Mouse (Mus musculus) hindbrain, embryonic 11.5 days (tissue): ENCODE data around the gene Peg10. TPM values are rescaled to one million over a fixed set of nuclear protein-coding genes. Genes with fewer than 3 reads are reported as not detected.

Source experiments
- ATAC-seq: fragments of 200-750 bp; cut with Nextera tagmentation; 2 replicates; pipeline ENCODE4 v1.8.0; 2017; ENCODE audit warnings: mild to moderate bottlenecking, moderate TSS enrichment, moderate library complexity; ENCODE audit not compliant: low FRiP score
- DNase-seq: peaks from one replicate; pipeline ENCODE4 v3.0.0-alpha.2; 2015; ENCODE audit warnings: low spot score
- H3K27ac ChIP-seq: fragments of 300-500 bp; sonication (generic); 2 replicates; pipeline ENCODE4 v1.5.1; 2014; ENCODE audit warnings: mild to moderate bottlenecking, low read depth, low read length
- H3K27me3 ChIP-seq: fragments of 300-500 bp; sonication (generic); 2 replicates; pipeline ENCODE4 v1.6.1; 2014; ENCODE audit warnings: mild to moderate bottlenecking, low read length, moderate library complexity, mixed read lengths; ENCODE audit not compliant: control insufficient read depth, insufficient read depth
- H3K36me3 ChIP-seq: fragments of 300-500 bp; sonication (generic); 2 replicates; pipeline ENCODE4 v1.6.1; 2014; ENCODE audit warnings: mild to moderate bottlenecking, low read length, moderate library complexity, mixed read lengths; ENCODE audit not compliant: control insufficient read depth, insufficient read depth
- H3K4me1 ChIP-seq: fragments of 300-500 bp; sonication (generic); replicated peaks from 2 replicates; pipeline ENCODE4 v1.6.1; 2014; ENCODE audit warnings: low read length, mixed read lengths; ENCODE audit not compliant: control insufficient read depth, insufficient read depth
- H3K4me2 ChIP-seq: fragments of 300-500 bp; sonication (generic); replicated peaks from 2 replicates; pipeline ENCODE4 v1.6.1; 2014; ENCODE audit warnings: mild to moderate bottlenecking, low read depth, low read length
- H3K4me3 ChIP-seq: fragments of 300-500 bp; sonication (generic); 2 replicates; pipeline ENCODE4 v1.5.1; 2014; ENCODE audit warnings: low read depth, low read length
- H3K9ac ChIP-seq: fragments of 300-500 bp; sonication (generic); 2 replicates; pipeline ENCODE4 v1.6.1; 2014; ENCODE audit warnings: low read depth, low read length
- H3K9me3 ChIP-seq: fragments of 300-500 bp; sonication (generic); 2 replicates; pipeline ENCODE4 v1.6.1; 2016; ENCODE audit warnings: low read length; ENCODE audit not compliant: control insufficient read depth
- WGBS: fragments of 180-500 bp; shearing (Covaris S2); extraction: QIAGEN DNeasy Blood & Tissue Kit; methylation state at CpG from one replicate; pipeline ENCODE4 v1.1.7; 2014; 5-methylcytosine and 5-hydroxymethylcytosine counted together
- polyA plus RNA-seq: library from polyadenylated mRNA; unstranded; fragments of >200 nt; fragmentation: Nextera tagmentation; extraction: Ambion mirVana; gene quantifications from 2 replicates; pipeline ENCODE4 v1.2.1, GENCODE M21; 2014

Gene Peg10
- polyA plus RNA-seq, 1 experiment from 2014 or later = 26.9 TPM

- WGBS = 21% methylated on average over 6 of the region's 6 CpGs
- Histone ChIP-seq H3K4me2 (no peak overlapping the region), H3K9me3 (no peaks in the 10 kb centered on the region), H3K36me3 (no peaks in the 10 kb centered on the region), H3K27ac (no peak overlapping the region), H3K4me1 (peaks cover 4% of the 10 kb centered on the region; the same call in 1 of the 2 replicates), H3K4me3 (no peak overlapping the region), H3K27me3 (no peaks in the 10 kb centered on the region), H3K9ac (no peak overlapping the region)
- ATAC-seq (no peak), DNase-seq (no peak)
These were observed 6.6 kb upstream of the Peg10 start for GRCm38 (mm10) chr6:4740511-4740910.

GRCm38 (mm10) chr6:4746036-4746695 lies 940 bp upstream of the Peg10 start:
- Histone ChIP-seq H3K27me3 (no peaks in the 10 kb centered on the region), H3K4me2 (peak overlapping the region; percentile 58), H3K4me1 (no peaks in the 10 kb centered on the region), H3K9me3 (peaks cover 3% of the 10 kb centered on the region; the same call in 1 of the 2 replicates), H3K9ac (peak overlapping the region; percentile 87), H3K36me3 (no peaks in the 10 kb centered on the region), H3K27ac (peak overlapping the region; percentile 82), H3K4me3 (peak overlapping the region; percentile 57)
- peak; percentile 49 for DNase-seq
- 53% methylated on average over 20 of the region's 22 CpGs for WGBS
- ATAC-seq = no peak

GRCm38 (mm10) chr6:4747677-4748505 lies 785 bp downstream of the Peg10 start:
- peak overlapping the region; percentile 54 for H3K9ac ChIP-seq
- no peaks in the 10 kb centered on the region for H3K36me3 ChIP-seq
- no peaks in the 10 kb centered on the region for H3K4me1 ChIP-seq
- peak overlapping the region; percentile 82; the same call in 1 of the 2 replicates for H3K27ac ChIP-seq
- WGBS = 50% methylated on average over 71 of the region's 71 CpGs
- H3K9me3 ChIP-seq = peaks cover 3% of the 10 kb centered on the region; the same call in 1 of the 2 replicates
- H3K4me2 ChIP-seq = peak overlapping the region; percentile 58
- ATAC-seq = 0 out of 2 replicates have a peak, but pooled peaks have one; percentile 22
- H3K27me3 ChIP-seq = no peaks in the 10 kb centered on the region
- peak overlapping the region; percentile 57 for H3K4me3 ChIP-seq
- DNase-seq = peak; percentile 63

- Histone ChIP-seq H3K4me2 (peak overlapping the region; percentile 58), H3K36me3 (no peaks in the 10 kb centered on the region), H3K9me3 (peaks cover 3% of the 10 kb centered on the region; the same call in 1 of the 2 replicates), H3K9ac (0 out of 2 replicates have a peak overlapping the region, but pooled peaks have one; percentile 17), H3K27me3 (no peaks in the 10 kb centered on the region), H3K4me3 (peak overlapping the region; percentile 57), H3K27ac (no peak overlapping the region), H3K4me1 (no peaks in the 10 kb centered on the region)
- 54% methylated on average over 14 of the region's 15 CpGs for WGBS
- DNase-seq = peak; percentile 71
- ATAC-seq = peak; percentile 53
These were observed 1.4 kb downstream of the Peg10 start for GRCm38 (mm10) chr6:4748506-4748961.

DNA sequence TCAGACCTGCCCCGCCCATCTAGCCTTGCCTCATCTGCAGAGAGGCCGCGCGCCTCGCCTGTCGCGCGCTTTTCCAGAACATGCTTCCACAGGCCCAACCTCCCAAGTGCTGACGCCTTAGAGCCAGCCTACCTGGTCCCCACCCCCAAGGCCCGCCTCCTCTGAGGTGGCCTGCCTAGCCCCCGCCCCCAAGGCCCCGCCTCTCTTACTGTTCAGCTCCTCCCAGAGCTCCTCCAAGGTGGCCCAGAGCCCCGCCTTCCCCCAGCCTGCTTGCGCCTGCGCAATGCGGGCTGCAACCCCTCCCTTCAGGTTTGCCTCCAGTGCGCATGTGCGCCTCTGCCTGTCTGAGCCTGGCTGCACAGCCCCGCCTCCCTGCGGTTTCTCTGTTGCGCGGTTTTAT lies 2.0 kb downstream of the Peg10 start:
- Histone ChIP-seq H3K4me1 (no peaks in the 10 kb centered on the region), H3K4me2 (peak overlapping the region; percentile 58), H3K4me3 (peak overlapping the region; percentile 57), H3K27me3 (no peaks in the 10 kb centered on the region), H3K27ac (no peak overlapping the region), H3K9ac (no peak overlapping the region), H3K9me3 (peaks cover 3% of the 10 kb centered on the region; the same call in 1 of the 2 replicates), H3K36me3 (no peaks in the 10 kb centered on the region)
- WGBS = 53% methylated on average over 14 of the region's 22 CpGs
- ATAC-seq (peak; percentile 91), DNase-seq (peak; percentile 93)

- Histone ChIP-seq H3K4me3 (no peak overlapping the region), H3K9me3 (peaks cover 11% of the 10 kb centered on the region), H3K36me3 (no peaks in the 10 kb centered on the region), H3K4me1 (no peaks in the 10 kb centered on the region), H3K27ac (no peak overlapping the region), H3K4me2 (no peak overlapping the region), H3K9ac (no peak overlapping the region), H3K27me3 (no peaks in the 10 kb centered on the region)
- ATAC-seq = no peak
- DNase-seq = no peak
- WGBS = 80% methylated on average over 4 of the region's 4 CpGs
These were observed 4.2 kb downstream of the Peg10 start for GRCm38 (mm10) chr6:4751355-4751754.

DNA sequence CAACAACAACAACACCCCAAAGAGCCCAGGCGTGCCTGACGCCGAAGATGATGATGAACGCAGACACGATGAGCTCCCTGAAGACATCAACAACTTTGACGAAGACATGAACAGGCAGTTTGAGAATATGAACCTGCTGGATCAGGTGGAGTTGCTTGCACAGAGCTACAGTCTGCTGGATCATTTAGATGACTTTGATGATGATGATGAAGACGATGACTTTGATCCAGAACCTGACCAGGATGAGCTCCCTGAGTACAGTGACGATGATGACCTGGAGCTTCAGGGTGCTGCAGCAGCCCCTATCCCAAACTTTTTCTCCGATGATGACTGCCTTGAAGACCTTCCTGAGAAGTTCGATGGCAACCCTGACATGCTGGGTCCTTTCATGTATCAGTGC lies 7.2 kb downstream of the Peg10 start:
- H3K9me3 ChIP-seq = peaks cover 8% of the 10 kb centered on the region; the same call in 1 of the 2 replicates
- 95% methylated on average over 10 of the region's 10 CpGs for WGBS
- DNase-seq = no peak
- H3K9ac ChIP-seq = no peak overlapping the region
- 0 out of 2 replicates have a peak, but pooled peaks cover 2% of the 10 kb centered on the region for H3K36me3 ChIP-seq
- no peaks in the 10 kb centered on the region for H3K4me1 ChIP-seq
- H3K4me3 ChIP-seq = no peak overlapping the region
- no peak overlapping the region for H3K4me2 ChIP-seq
- no peaks in the 10 kb centered on the region for H3K27me3 ChIP-seq
- H3K27ac ChIP-seq = no peak overlapping the region
- ATAC-seq = no peak

- 0 out of 2 replicates have a peak, but pooled peaks cover 2% of the 10 kb centered on the region for H3K36me3 ChIP-seq
These were observed 7.8 kb downstream of the Peg10 start for GRCm38 (mm10) chr6:4754886-4755285.

More at GRCm38 (mm10) chr6:4754886-4755285, 7.8 kb downstream of the Peg10 start:
- no peaks in the 10 kb centered on the region for H3K4me1 ChIP-seq
- H3K4me2 ChIP-seq = no peak overlapping the region
- no peak for ATAC-seq
- peaks cover 8% of the 10 kb centered on the region; the same call in 1 of the 2 replicates for H3K9me3 ChIP-seq
- DNase-seq = no peak
- H3K27ac ChIP-seq = no peak overlapping the region
- no peak overlapping the region for H3K9ac ChIP-seq
- no peak overlapping the region for H3K4me3 ChIP-seq
- no peaks in the 10 kb centered on the region for H3K27me3 ChIP-seq
- WGBS = 94% methylated on average over 16 of the region's 16 CpGs
